Mouse (Mus musculus) MEL (cell line): ENCODE data around the gene Ccl5. TPM values are rescaled to one million over a fixed set of nuclear protein-coding genes. Genes with fewer than 3 reads are reported as not detected.

Experiments
- DNase-seq: peaks from one replicate; pipeline ENCODE4 v3.0.0; 2011; ENCODE audit warnings: low read depth, low spot score
- H3K27ac ChIP-seq: 2 replicates; pipeline ENCODE4 v1.5.1; 2012; ENCODE audit warnings: low read depth, mild to moderate bottlenecking, control low read depth, low read length, moderate library complexity; ENCODE audit not compliant: control insufficient read depth
- H3K27me3 ChIP-seq, 2 experiments: fragments of 150-350 bp in 1 of 2; sonication (generic) in 1 of 2; 2 replicates each; pipeline ENCODE4 v1.6.1; 2012; ENCODE audit warnings: low read length in 2 of 2, mild to moderate bottlenecking in 2 of 2, improper control_type of control experiment in 1 of 2, moderate library complexity in 1 of 2; ENCODE audit not compliant: insufficient read depth in 2 of 2, control insufficient read depth in 1 of 2
- H3K36me3 ChIP-seq, 2 experiments: 2 replicates each; pipeline ENCODE4 v1.6.1; 2012 to 2014; ENCODE audit warnings: low read length in 2 of 2, improper control_type of control experiment in 1 of 2, inconsistent platforms in 1 of 2, mild to moderate bottlenecking in 1 of 2; ENCODE audit not compliant: insufficient read depth in 2 of 2, control insufficient read depth in 1 of 2
- H3K4me1 ChIP-seq, 2 experiments: fragments of 150-350 bp in 1 of 2; sonication (generic) in 1 of 2; 2 replicates each; pipeline ENCODE4 v1.6.1; 2012; ENCODE audit warnings: low read length in 2 of 2, improper control_type of control experiment in 1 of 2, mild to moderate bottlenecking in 1 of 2; ENCODE audit not compliant: insufficient read depth in 2 of 2, control insufficient read depth in 1 of 2
- H3K4me3 ChIP-seq, 2 experiments: fragments of 150-350 bp in 1 of 2; sonication (generic) in 1 of 2; 2 replicates each; pipeline ENCODE4 v1.5.1; 2012; ENCODE audit warnings: low read depth in 2 of 2, low read length in 2 of 2, mild to moderate bottlenecking in 2 of 2, moderate library complexity in 2 of 2, control low read depth in 1 of 2, improper control_type of control experiment in 1 of 2; ENCODE audit not compliant: control insufficient read depth in 1 of 2, insufficient read depth in 1 of 2
- H3K79me2 ChIP-seq: 2 replicates; pipeline ENCODE4 v1.6.1; 2012; ENCODE audit warnings: mild to moderate bottlenecking, low read length, moderate library complexity; ENCODE audit not compliant: control insufficient read depth, poor library complexity, insufficient read depth
- H3K9ac ChIP-seq: 2 replicates; pipeline ENCODE4 v1.6.1; 2012; ENCODE audit warnings: low read depth, mild to moderate bottlenecking, control low read depth, low read length, moderate library complexity; ENCODE audit not compliant: control insufficient read depth, poor library complexity, severe bottlenecking
- H3K9me3 ChIP-seq: fragments of 150-350 bp; sonication (generic); replicated peaks from 2 replicates; pipeline ENCODE4 v1.6.1; 2012; ENCODE audit warnings: mild to moderate bottlenecking, low read length, improper control_type of control experiment, moderate library complexity; ENCODE audit not compliant: insufficient read depth
- BHLHE40 ChIP-seq: IDR thresholded peaks from 2 replicates; pipeline ENCODE4 v1.6.1; 2012; ENCODE audit warnings: low read depth, mild to moderate bottlenecking, inconsistent platforms, low read length, improper control_type of control experiment, borderline replicate concordance
- CHD1 ChIP-seq: IDR thresholded peaks from 2 replicates; pipeline ENCODE4 v1.6.1; 2012; ENCODE audit warnings: low read depth, mild to moderate bottlenecking, inconsistent platforms, low read length, improper control_type of control experiment
- CHD2 ChIP-seq: IDR thresholded peaks from 2 replicates; pipeline ENCODE4 v1.6.1; 2011; ENCODE audit warnings: low read length, improper control_type of control experiment
- ELF1 ChIP-seq: IDR thresholded peaks from 2 replicates; pipeline ENCODE4 v1.6.1; 2014; ENCODE audit warnings: low read depth, mild to moderate bottlenecking, inconsistent platforms, low read length, improper control_type of control experiment, moderate library complexity
- EP300 ChIP-seq, 2 experiments: IDR thresholded peaks; 2 replicates each; pipeline ENCODE4 v1.6.1; 2011; ENCODE audit warnings: improper control_type of control experiment in 2 of 2, low read length in 2 of 2, low read depth in 1 of 2, mild to moderate bottlenecking in 1 of 2
- ETS1 ChIP-seq: IDR thresholded peaks from 2 replicates; pipeline ENCODE4 v1.6.1; 2012; ENCODE audit warnings: low read depth, mild to moderate bottlenecking, inconsistent platforms, low read length, improper control_type of control experiment, moderate library complexity
- GABPA ChIP-seq: IDR thresholded peaks from 2 replicates; pipeline ENCODE4 v1.6.1; 2012; ENCODE audit warnings: low read depth, mild to moderate bottlenecking, inconsistent platforms, low read length, improper control_type of control experiment, moderate library complexity
- GATA1 ChIP-seq: IDR thresholded peaks from 2 replicates; pipeline ENCODE4 v1.6.1; 2011; ENCODE audit warnings: low read depth, low read length, improper control_type of control experiment
- JUND ChIP-seq: IDR thresholded peaks from 2 replicates; pipeline ENCODE4 v1.6.1; 2011; ENCODE audit warnings: low read depth, mild to moderate bottlenecking, improper control_type of control experiment, low read length
- KAT2A ChIP-seq: conservative IDR thresholded peaks from 2 replicates; pipeline ENCODE4 v1.6.1; 2012; ENCODE audit warnings: low read depth, low read length, improper control_type of control experiment, inconsistent platforms
- MAFK ChIP-seq: IDR thresholded peaks from 2 replicates; pipeline ENCODE4 v1.6.1; 2011; ENCODE audit warnings: low read depth, mild to moderate bottlenecking, low read length, improper control_type of control experiment, borderline replicate concordance
- MAX ChIP-seq: IDR thresholded peaks from 2 replicates; pipeline ENCODE4 v1.6.1; 2011; ENCODE audit warnings: low read length, improper control_type of control experiment
- MAZ ChIP-seq: IDR thresholded peaks from 2 replicates; pipeline ENCODE4 v1.6.1; 2012; ENCODE audit warnings: low read depth, mild to moderate bottlenecking, inconsistent platforms, low read length, improper control_type of control experiment
- MXI1 ChIP-seq: IDR thresholded peaks from 2 replicates; pipeline ENCODE4 v1.6.1; 2011; ENCODE audit warnings: mild to moderate bottlenecking, low read depth, low read length, improper control_type of control experiment
- MYB ChIP-seq: IDR thresholded peaks from 2 replicates; pipeline ENCODE4 v1.6.1; 2011; ENCODE audit warnings: mild to moderate bottlenecking, low read depth, low read length, improper control_type of control experiment
- MYC ChIP-seq: IDR thresholded peaks from 2 replicates; pipeline ENCODE4 v1.6.1; 2011; ENCODE audit warnings: low read depth, mild to moderate bottlenecking, low read length, improper control_type of control experiment, moderate library complexity
- NELFE ChIP-seq: IDR thresholded peaks from 2 replicates; pipeline ENCODE4 v1.6.1; 2011; ENCODE audit warnings: low read depth, low read length, improper control_type of control experiment
- POLR2A ChIP-seq, 2 experiments: IDR thresholded peaks; 2 replicates each; pipeline ENCODE4 v1.6.1; 2011 to 2012; ENCODE audit warnings: low read length in 2 of 2, mild to moderate bottlenecking in 2 of 2, control low read depth in 1 of 2, improper control_type of control experiment in 1 of 2, low read depth in 1 of 2, moderate library complexity in 1 of 2; ENCODE audit not compliant: control insufficient read depth in 1 of 2, insufficient read depth in 1 of 2, poor library complexity in 1 of 2
- POLR2AphosphoS2 ChIP-seq: IDR thresholded peaks from 2 replicates; pipeline ENCODE4 v1.6.1; 2011; ENCODE audit warnings: low read length, improper control_type of control experiment
- RCOR1 ChIP-seq: IDR thresholded peaks from 2 replicates; pipeline ENCODE4 v1.6.1; 2012; ENCODE audit warnings: low read depth, mild to moderate bottlenecking, inconsistent platforms, low read length, improper control_type of control experiment
- SIN3A ChIP-seq: IDR thresholded peaks from 2 replicates; pipeline ENCODE4 v1.6.1; 2012; ENCODE audit warnings: low read length, improper control_type of control experiment, inconsistent platforms
- TAL1 ChIP-seq: IDR thresholded peaks from 2 replicates; pipeline ENCODE4 v1.6.1; 2012; ENCODE audit warnings: mild to moderate bottlenecking, inconsistent platforms, low read length, moderate library complexity, mixed read lengths
- TBP ChIP-seq: IDR thresholded peaks from 2 replicates; pipeline ENCODE4 v1.8.0; 2011; ENCODE audit warnings: low read depth, low read length, improper control_type of control experiment
- TCF12 ChIP-seq: IDR thresholded peaks from 2 replicates; pipeline ENCODE4 v1.6.1; 2014; ENCODE audit warnings: low read depth, mild to moderate bottlenecking, inconsistent platforms, low read length, improper control_type of control experiment, moderate library complexity
- UBTF ChIP-seq: IDR thresholded peaks from 2 replicates; pipeline ENCODE4 v1.6.1; 2012; ENCODE audit warnings: low read depth, mild to moderate bottlenecking, inconsistent platforms, low read length, improper control_type of control experiment, moderate library complexity, borderline replicate concordance; ENCODE audit not compliant: insufficient read depth
- USF1 ChIP-seq: IDR thresholded peaks from 2 replicates; pipeline ENCODE4 v1.6.1; 2014; ENCODE audit warnings: low read depth, mild to moderate bottlenecking, inconsistent platforms, low read length, improper control_type of control experiment, moderate library complexity
- USF2 ChIP-seq, 2 experiments: IDR thresholded peaks; 2 replicates each; pipeline ENCODE4 v1.6.1; 2011 to 2012; ENCODE audit warnings: improper control_type of control experiment in 2 of 2, low read length in 2 of 2, borderline replicate concordance in 1 of 2, inconsistent platforms in 1 of 2, low read depth in 1 of 2, mild to moderate bottlenecking in 1 of 2; ENCODE audit not compliant: insufficient read depth in 1 of 2
- ZKSCAN1 ChIP-seq: IDR thresholded peaks from 2 replicates; pipeline ENCODE4 v1.6.1; 2012; ENCODE audit warnings: low read depth, mild to moderate bottlenecking, inconsistent platforms, low read length, improper control_type of control experiment, moderate library complexity
- ZMIZ1 ChIP-seq: IDR thresholded peaks from 2 replicates; pipeline ENCODE4 v1.6.1; 2012; ENCODE audit warnings: low read depth, mild to moderate bottlenecking, inconsistent platforms, low read length, improper control_type of control experiment, moderate library complexity
- polyA plus RNA-seq, 2 experiments: library from polyadenylated mRNA; stranded (reverse) in 1 of 2; unstranded in 1 of 2; fragments of >175 nt in 1 of 2; fragments of >200 nt in 1 of 2; gene quantifications; 2 replicates each; pipeline versions ENCODE4 v1.2.1 to v1.2.4; 2012; ENCODE audit warnings: low replicate concordance in 2 of 2, low read depth in 1 of 2; ENCODE audit not compliant: insufficient read length in 2 of 2, insufficient read depth in 1 of 2, missing spikeins in 1 of 2
- total RNA-seq: library from RNA; depleted of rRNA; stranded (reverse); fragments of 300-350 nt; gene quantifications from 2 replicates; pipeline ENCODE4 v1.2.3, GENCODE M21; 2012

The Ccl5 gene
- total and polyA plus RNA-seq, 3 experiments, result 0.56 TPM; not detected in 2

GRCm38 (mm10) chr11:83569249-83569648, 38.9 kb upstream of the Ccl5 start:
- Histone ChIP-seq H3K27me3 (no peaks in the 10 kb centered on the region), H3K27ac (peak overlapping the region; percentile 74), H3K9me3 (no peaks in the 10 kb centered on the region), H3K79me2 (no peaks in the 10 kb centered on the region), H3K9ac (no peak overlapping the region), H3K4me1 (peaks cover 34 to 36% of the 10 kb centered on the region in 2 experiments), H3K36me3 (peaks cover 0 to 43% of the 10 kb centered on the region in 2 experiments; a peak in 2 of 4 replicates), H3K4me3 (no peak overlapping the region)
- DNase-seq, result peak; percentile 80
- no peak for TF ChIP-seq UBTF
- TF ChIP-seq MYC, result 0 out of 2 replicates have a peak, but pooled peaks have one; percentile 10
- peak; percentile 69 for TF ChIP-seq GATA1
- no peak for TF ChIP-seq ZKSCAN1
- TF ChIP-seq MXI1, result no peak
- no peak for TF ChIP-seq USF1
- TF ChIP-seq NELFE, result peak; percentile 38; the same call in 1 of the 2 replicates
- TF ChIP-seq MAZ, result no peak
- peak; percentile 87 for TF ChIP-seq TBP
- peak; percentile 55 for TF ChIP-seq SIN3A
- TF ChIP-seq MYB, result peak; percentile 43; the same call in 1 of the 2 replicates
- no peak for TF ChIP-seq JUND
- peak; percentile 56 for TF ChIP-seq ETS1
- peak; percentile 74 for TF ChIP-seq RCOR1
- TF ChIP-seq MAX, result no peak
- no peak for TF ChIP-seq POLR2AphosphoS2
- peak; percentile 85 for TF ChIP-seq TAL1
- no peak for TF ChIP-seq ELF1
- TF ChIP-seq ZMIZ1, result no peak
- peak; percentile 83 for TF ChIP-seq TCF12
- TF ChIP-seq EP300 (IDR thresholded peaks at IDR 0.05; ENCODE audit: low read depth in 1 of 2, low read length in 2 of 2), result peak; percentile 84 to 93

- H3K9ac ChIP-seq, result no peak overlapping the region
- H3K27me3 ChIP-seq, result no peaks in the 10 kb centered on the region
- no peak for DNase-seq
- peaks cover 0 to 43% of the 10 kb centered on the region in 2 experiments; a peak in 2 of 4 replicates for H3K36me3 ChIP-seq
- no peaks in the 10 kb centered on the region for H3K79me2 ChIP-seq
- peaks cover 34 to 36% of the 10 kb centered on the region in 2 experiments for H3K4me1 ChIP-seq
- TF ChIP-seq MAFK, result no peak
- no peak for TF ChIP-seq CHD2
- no peak for TF ChIP-seq CHD1
- no peak for TF ChIP-seq ETS1
- no peak for TF ChIP-seq RCOR1
- TF ChIP-seq MXI1, result no peak
- TF ChIP-seq ZKSCAN1, result no peak
- TF ChIP-seq BHLHE40, result no peak
- no peak for TF ChIP-seq KAT2A
- TF ChIP-seq GABPA, result no peak
- TF ChIP-seq USF2 (IDR thresholded peaks at IDR 0.05; ENCODE audit: borderline replicate concordance in 1 of 2, insufficient read depth in 1 of 2, low read depth in 1 of 2, low read length in 2 of 2), result no peak
- no peak for TF ChIP-seq SIN3A
- no peak for TF ChIP-seq GATA1
- no peak for TF ChIP-seq POLR2A (IDR thresholded peaks at IDR 0.05; ENCODE audit: control insufficient read depth in 1 of 2, insufficient read depth in 1 of 2, low read depth in 1 of 2, low read length in 2 of 2, poor library complexity in 1 of 2)
- TF ChIP-seq MYB, result no peak
- no peaks in the 10 kb centered on the region for H3K9me3 ChIP-seq
- peak overlapping the region; percentile 74; the same call in 1 of the 2 replicates for H3K27ac ChIP-seq
- no peak overlapping the region for H3K4me3 ChIP-seq
These were observed 38.5 kb upstream of the Ccl5 start for GRCm38 (mm10) chr11:83568786-83569185.
